ENCODE assay signal across 9 mouse cellular contexts in the genomic region with DNA sequence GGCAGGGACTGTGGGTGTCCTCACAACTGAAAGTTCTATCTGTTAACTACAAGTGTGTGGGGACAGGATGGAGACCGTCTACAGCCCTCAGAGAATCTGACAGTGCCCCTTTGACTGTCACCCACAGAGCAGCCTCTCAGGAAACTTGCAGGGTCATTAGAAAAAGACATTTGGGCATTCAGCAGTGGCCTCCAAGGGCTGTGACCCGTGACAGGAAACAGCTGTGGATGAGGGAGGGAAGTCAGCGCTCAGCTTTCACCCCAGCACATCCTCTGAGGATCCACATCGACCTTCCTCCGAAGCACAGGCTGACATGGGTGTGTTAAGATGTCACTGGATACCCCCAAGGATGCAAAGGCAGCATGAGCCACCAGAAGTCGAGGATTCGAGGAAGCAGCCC.
A peak's percentile ranks its signal among the peaks of the same experiment; 100 is the strongest.
DNase-seq lines count a peak whose midpoint lies in the region; ATAC-seq and TF ChIP-seq lines count a peak whose summit lies in the region.
"Had no signal": no experiment of that assay in that cellular context is flagged by ENCODE, and none has a peak within 500 bp of the region (broad histone marks: within the 10 kb centered on the region; RNA-seq: fewer than 3 reads in every experiment).

No protein-coding gene starts in this region.

- H3K4me3 ChIP-seq in left cerebral cortex, adult 2 months = no peak overlapping the region
- H3K4me3 ChIP-seq: myocyte had no signal

- intact Hi-C loops in left cerebral cortex, adult 2 months (cut with DNase I) = no loop called here

- ATAC-seq in cerebellum, adult (ENCODE audit: insufficient number of reproducible peaks, low FRiP score, low TSS enrichment) = no peak

- H3K27ac ChIP-seq in left cerebral cortex, adult 2 months = peak overlapping the region; percentile 21; the same call in 1 of the 2 replicates

- TF ChIP-seq CTCF in left cerebral cortex, adult 2 months (IDR thresholded peaks at IDR 0.05) = no peak

- no peak for DNase-seq in left cerebral cortex, adult 2 months (ENCODE audit: extremely low spot score in 1 of 2, low spot score in 2 of 2)
- DNase-seq in left cerebral cortex, adult 9 months (ENCODE audit: low spot score in 2 of 2) = no peak
- peak; percentile 60 for DNase-seq in embryo, embryonic 9.5 days (ENCODE audit: extremely low spot score)
- DNase-seq in kidney, adult 8-10 months = peak; percentile 34 to 61
- peak; percentile 34 for DNase-seq in retina, embryonic 14.5 days (ENCODE audit: low spot score)
- DNase-seq in layer of hippocampus, adult 9-10 months (ENCODE audit: low spot score) = no peak
- no peak for DNase-seq in layer of hippocampus, adult 8-10 months (ENCODE audit: low spot score in 2 of 2)

Comparison
In these comparisons a context has a peak if more than half of its experiments do, and no peak if none do; other contexts are left out.
1. DNase-seq: peak in embryo, embryonic 9.5 days (single experiment), kidney, adult 8-10 months (2 of 2) and retina, embryonic 14.5 days (single experiment); none in left cerebral cortex, adult 2 months (0 of 2), left cerebral cortex, adult 9 months (0 of 2), layer of hippocampus, adult 9-10 months (single experiment) and layer of hippocampus, adult 8-10 months (0 of 2).